Mouse (Mus musculus) erythroblast, adult 5-6 weeks (primary cell): ENCODE measurements around the gene Abhd6. TPM values are rescaled to one million over a fixed set of nuclear protein-coding genes. Genes with fewer than 3 reads are reported as not detected.
A peak's percentile ranks its signal among the peaks of the same experiment; 100 is the strongest.

Source experiments
- ATAC-seq: replicated peaks from 2 replicates; pipeline ENCODE4 v1.8.0; 2016; ENCODE audit warnings: moderate number of reproducible peaks, mild to moderate bottlenecking, moderate TSS enrichment, inconsistent platforms; ENCODE audit not compliant: poor library complexity, low FRiP score, severe bottlenecking
- total RNA-seq, 2 experiments: library from RNA; stranded (forward) in 1 of 2; stranded (reverse) in 1 of 2; fragments of 150-400 nt in 1 of 2; fragments of 200-764, 138-1000 nt in 1 of 2; gene quantifications; 2 replicates each; pipeline versions ENCODE4 v1.2.3 to v1.2.4; 2015 to 2017; ENCODE audit warnings: low replicate concordance in 2 of 2

The Abhd6 gene
- total RNA-seq, 2 experiments from 2014 or later: not detected

- ATAC-seq: no peak
Measured at GRCm38 (mm10) chr14:8049334-8049733, 46.6 kb downstream of the Abhd6 start.

- no peak for ATAC-seq
Measured at GRCm38 (mm10) chr14:8051869-8052268, 49.2 kb downstream of the Abhd6 start.

GRCm38 (mm10) chr14:8052661-8053060 lies 50.0 kb downstream of the Abhd6 start:
- ATAC-seq: no peak

GRCm38 (mm10) chr14:8054310-8055102 lies 51.8 kb downstream of the Abhd6 start:
- ATAC-seq: no peak

GRCm38 (mm10) chr14:8056076-8056475 lies 53.4 kb downstream of the Abhd6 start:
- no peak for ATAC-seq

- no peak for ATAC-seq
Measured at GRCm38 (mm10) chr14:8059938-8060337, 57.2 kb downstream of the Abhd6 start.

GRCm38 (mm10) chr14:8062076-8062475 lies 59.4 kb downstream of the Abhd6 start:
- ATAC-seq: no peak

- ATAC-seq: no peak
Measured at GRCm38 (mm10) chr14:8062537-8063301, 60.0 kb downstream of the Abhd6 start.

- no peak for ATAC-seq
Measured at GRCm38 (mm10) chr14:8063835-8064785, 61.4 kb downstream of the Abhd6 start.

GRCm38 (mm10) chr14:8080165-8080679 lies 77.5 kb downstream of the Abhd6 start, which contains the start of gene Rpp14:
TSS of gene Rpp14 (plus strand) at chr14:8080367.
- ATAC-seq: peak; percentile 97

- peak; percentile 42 for ATAC-seq
Measured at GRCm38 (mm10) chr14:8080718-8081117, 78.0 kb downstream of the Abhd6 start.

GRCm38 (mm10) chr14:8082949-8083348 lies 80.2 kb downstream of the Abhd6 start:
- no peak for ATAC-seq

- no peak for ATAC-seq
Measured at GRCm38 (mm10) chr14:8089016-8089415, 86.3 kb downstream of the Abhd6 start.

GRCm38 (mm10) chr14:8092573-8092972 lies 89.9 kb downstream of the Abhd6 start:
- ATAC-seq: no peak

GRCm38 (mm10) chr14:8093427-8093826 lies 90.7 kb downstream of the Abhd6 start:
- no peak for ATAC-seq

- ATAC-seq: no peak
Measured at GRCm38 (mm10) chr14:8094931-8095561, 92.3 kb downstream of the Abhd6 start.

- no peak for ATAC-seq
Measured at GRCm38 (mm10) chr14:8095562-8095950, 92.9 kb downstream of the Abhd6 start.

- peak; percentile 97 for ATAC-seq
Measured at GRCm38 (mm10) chr14:8097978-8098686, 95.4 kb downstream of the Abhd6 start, which contains the start of gene Pxk. TSS of gene Pxk (plus strand) at chr14:8098211.

GRCm38 (mm10) chr14:8098687-8098995 lies 95.9 kb downstream of the Abhd6 start:
- ATAC-seq: no peak
